ENCODE assay signal across 5 mouse cellular contexts in genomic region chr3:21627048-21627447, GRCm38 (mm10).
A peak's percentile ranks its signal among the peaks of the same experiment; 100 is the strongest.
DNase-seq lines count a peak whose midpoint lies in the region; ATAC-seq and TF ChIP-seq lines count a peak whose summit lies in the region.
"Not testable (repeated sequence)": the region's sequence is repeated elsewhere in the genome, so short reads cannot be mapped to it uniquely, and the experiment has no call there.

No protein-coding gene starts in this region.

- TF ChIP-seq POLR2A in ES-Bruce4 (IDR thresholded peaks at IDR 0.05; ENCODE audit: insufficient read depth, low read length); embryonic fibroblast, embryonic 13.5 days (IDR thresholded peaks at IDR 0.05; ENCODE audit: low read depth, low read length): not testable (repeated sequence)

- H3K36me3 ChIP-seq in ES-Bruce4 (ENCODE audit: control insufficient read depth, insufficient read depth, low read length, poor library complexity, severe bottlenecking); ES-E14 (ENCODE audit: control insufficient read depth, insufficient read depth, low read length, poor library complexity, severe bottlenecking); lung, embryonic 15.5 days: not testable (repeated sequence)

- not testable (repeated sequence) for ATAC-seq in lung, embryonic 15.5 days (ENCODE audit: borderline replicate concordance, extremely low read depth, low FRiP score, low TSS enrichment)

- TF ChIP-seq EP300 in ES-Bruce4 (IDR thresholded peaks at IDR 0.05; ENCODE audit: insufficient read depth, low read depth, low read length): peak; percentile 60; the same call in 1 of the 2 replicates

- H3K4me2 ChIP-seq in lung, embryonic 15.5 days: not testable (repeated sequence)

- in situ Hi-C loops in ES-E14 (cut with MboI; ENCODE audit: low sequenced_read_pairs in 2 of 2, unreplicated experiment in 2 of 2): not testable (repeated sequence)

- not testable (repeated sequence) for H3K4me1 ChIP-seq in ES-Bruce4 (ENCODE audit: control insufficient read depth, insufficient read depth, low read length); ES-E14 (ENCODE audit: control insufficient read depth in 2 of 2, insufficient read depth in 2 of 2, low read length in 2 of 2, poor library complexity in 1 of 2); embryonic fibroblast, embryonic 13.5 days (ENCODE audit: control insufficient read depth, insufficient read depth, low read length)
- peaks cover 16% of the 10 kb centered on the region for H3K4me1 ChIP-seq in lung, embryonic 15.5 days

- TF ChIP-seq CTCF in ES-Bruce4 (IDR thresholded peaks at IDR 0.05; ENCODE audit: low read depth, low read length); embryonic fibroblast, embryonic 13.5 days (IDR thresholded peaks at IDR 0.05; ENCODE audit: borderline replicate concordance, insufficient read depth, low read length): not testable (repeated sequence)

- not testable (repeated sequence) for H3K9ac ChIP-seq in ES-Bruce4 (ENCODE audit: low read depth, poor library complexity, severe bottlenecking); ES-E14 (ENCODE audit: insufficient read depth, low read depth, low read length, poor library complexity, severe bottlenecking); lung, embryonic 15.5 days

- not testable (repeated sequence) for H3K4me3 ChIP-seq in ES-Bruce4 (ENCODE audit: low read depth, low read length); ES-E14 (ENCODE audit: insufficient read depth in 1 of 2, low read depth in 1 of 2, low read length in 2 of 2, poor library complexity in 1 of 2, severe bottlenecking in 1 of 2); embryonic fibroblast, embryonic 13.5 days (ENCODE audit: insufficient read depth, low read length); lung, embryonic 15.5 days

- 91% methylated on average over 2 of the region's 2 CpGs for WGBS in lung, embryonic 15.5 days

- DNase-seq in ES-E14 (ENCODE audit: low read depth, low spot score): peak; percentile 27
- DNase-seq in WW6 (ENCODE audit: low read depth, low spot score): peak; percentile 13

- not testable (repeated sequence) for H3K9me3 ChIP-seq in ES-Bruce4 (replicated peaks; ENCODE audit: control insufficient read depth, insufficient read depth, low read length, poor library complexity, severe bottlenecking); ES-E14 (ENCODE audit: control insufficient read depth, insufficient read depth, low read depth, low read length); lung, embryonic 15.5 days

- not testable (repeated sequence) for H3K27me3 ChIP-seq in ES-Bruce4 (ENCODE audit: control insufficient read depth, insufficient read depth, low read length, poor library complexity, severe bottlenecking); lung, embryonic 15.5 days

- not testable (repeated sequence) for H3K27ac ChIP-seq in ES-Bruce4 (ENCODE audit: insufficient read depth, low read length); ES-E14 (ENCODE audit: insufficient read depth, low read depth, low read length, poor library complexity, severe bottlenecking)
- H3K27ac ChIP-seq in embryonic fibroblast, embryonic 13.5 days (ENCODE audit: insufficient read depth, low read length): peak overlapping the region; percentile 99
- peak overlapping the region; percentile 32; the same call in 1 of the 2 replicates for H3K27ac ChIP-seq in lung, embryonic 15.5 days
